Mouse (Mus musculus) liver, adult (tissue): ENCODE data around the gene AI481877.
"Not testable (repeated sequence)": the region's sequence is repeated elsewhere in the genome, so short reads cannot be mapped to it uniquely, and the experiment has no call there.

Experiments
- GATA4 ChIP-seq: IDR thresholded peaks from 2 replicates; pipeline ENCODE4 v1.6.1; 2014; ENCODE audit warnings: mild to moderate bottlenecking, low read length; ENCODE audit not compliant: insufficient replicate concordance

AI481877 gene

DNA sequence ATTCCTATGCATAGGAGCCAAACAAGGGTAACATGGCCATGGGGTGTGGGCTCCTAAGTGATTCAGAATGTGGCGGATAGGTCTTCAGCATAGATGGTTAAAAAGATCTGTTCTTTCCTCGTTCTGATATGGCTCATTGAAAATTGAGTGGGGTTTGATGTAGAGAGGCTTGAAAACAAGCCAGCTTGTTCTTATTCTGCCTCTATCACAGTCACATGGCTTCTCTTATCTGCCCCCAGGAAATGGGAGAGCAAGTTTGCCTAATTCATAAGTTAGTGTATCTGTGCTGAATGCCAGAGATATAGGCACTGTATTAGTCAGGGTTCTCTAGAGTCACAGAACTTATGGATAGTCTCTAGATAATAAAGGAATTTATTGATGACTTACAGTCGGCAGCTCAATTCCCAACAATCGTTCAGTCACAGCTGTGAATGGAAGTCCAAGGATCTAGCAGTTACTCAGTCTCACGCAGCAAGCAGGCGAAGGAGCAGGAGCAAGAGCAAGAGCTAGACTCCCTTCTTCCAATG, at the start of gene AI481877:
Gene AI481877, minus strand, starts transcription at position 477 of the 527 bp plus-strand sequence.
- TF ChIP-seq GATA4, result not testable (repeated sequence)

DNA sequence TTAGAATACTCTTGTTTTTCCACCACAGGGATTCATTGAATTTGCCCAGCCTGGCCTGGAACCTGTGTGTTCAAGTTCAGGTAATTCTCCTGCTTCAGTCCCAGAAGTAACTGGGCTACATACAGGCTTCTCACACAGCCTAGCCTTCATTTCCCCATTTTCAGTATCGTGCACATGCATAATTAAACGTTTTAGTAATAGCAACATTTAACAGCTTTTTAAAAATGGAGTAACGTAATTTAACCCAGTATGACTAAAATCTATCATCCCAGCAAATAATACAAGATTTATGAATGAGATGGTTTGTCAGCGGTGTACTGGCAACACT, 49.7 kb upstream of the AI481877 start:
- TF ChIP-seq GATA4, result no peak

DNA sequence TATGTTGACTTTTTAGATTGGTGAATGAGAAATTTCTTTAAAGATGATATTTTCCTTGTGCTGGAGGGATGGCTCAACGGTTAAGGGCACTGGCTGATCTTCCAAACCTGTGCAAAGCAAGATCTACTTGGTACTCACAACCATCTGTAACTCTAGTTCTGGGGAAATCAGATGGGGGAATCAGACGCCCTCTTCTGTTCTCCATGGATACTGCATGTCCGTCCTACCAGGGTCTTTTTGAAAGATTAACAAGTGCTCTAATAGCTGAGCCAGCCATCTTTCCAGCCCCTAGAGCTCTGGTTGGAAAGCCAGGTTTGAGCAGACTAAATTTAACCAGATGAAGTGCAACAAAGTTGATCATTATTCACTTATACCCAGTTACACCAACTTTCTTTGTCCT, 48.5 kb upstream of the AI481877 start:
- TF ChIP-seq GATA4, result no peak

DNA sequence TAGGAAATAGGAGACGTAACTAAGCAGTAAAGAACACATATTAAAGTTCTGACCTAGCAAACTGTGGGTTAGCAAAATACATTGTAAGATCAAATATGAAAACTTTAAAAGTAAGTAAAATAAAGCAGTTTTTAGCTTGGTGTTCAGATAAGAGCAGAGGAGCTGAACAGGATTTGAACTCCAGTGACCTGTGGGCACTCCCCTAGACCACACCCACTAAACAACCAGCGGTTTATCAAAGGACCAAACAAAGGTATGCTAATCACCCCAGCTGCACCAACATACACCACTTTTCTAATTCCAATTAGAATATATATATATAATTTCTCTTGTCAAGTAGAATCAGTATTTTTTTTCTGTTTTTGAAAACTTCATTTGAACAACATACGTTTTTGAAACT, 46.9 kb upstream of the AI481877 start:
- no peak for TF ChIP-seq GATA4

DNA sequence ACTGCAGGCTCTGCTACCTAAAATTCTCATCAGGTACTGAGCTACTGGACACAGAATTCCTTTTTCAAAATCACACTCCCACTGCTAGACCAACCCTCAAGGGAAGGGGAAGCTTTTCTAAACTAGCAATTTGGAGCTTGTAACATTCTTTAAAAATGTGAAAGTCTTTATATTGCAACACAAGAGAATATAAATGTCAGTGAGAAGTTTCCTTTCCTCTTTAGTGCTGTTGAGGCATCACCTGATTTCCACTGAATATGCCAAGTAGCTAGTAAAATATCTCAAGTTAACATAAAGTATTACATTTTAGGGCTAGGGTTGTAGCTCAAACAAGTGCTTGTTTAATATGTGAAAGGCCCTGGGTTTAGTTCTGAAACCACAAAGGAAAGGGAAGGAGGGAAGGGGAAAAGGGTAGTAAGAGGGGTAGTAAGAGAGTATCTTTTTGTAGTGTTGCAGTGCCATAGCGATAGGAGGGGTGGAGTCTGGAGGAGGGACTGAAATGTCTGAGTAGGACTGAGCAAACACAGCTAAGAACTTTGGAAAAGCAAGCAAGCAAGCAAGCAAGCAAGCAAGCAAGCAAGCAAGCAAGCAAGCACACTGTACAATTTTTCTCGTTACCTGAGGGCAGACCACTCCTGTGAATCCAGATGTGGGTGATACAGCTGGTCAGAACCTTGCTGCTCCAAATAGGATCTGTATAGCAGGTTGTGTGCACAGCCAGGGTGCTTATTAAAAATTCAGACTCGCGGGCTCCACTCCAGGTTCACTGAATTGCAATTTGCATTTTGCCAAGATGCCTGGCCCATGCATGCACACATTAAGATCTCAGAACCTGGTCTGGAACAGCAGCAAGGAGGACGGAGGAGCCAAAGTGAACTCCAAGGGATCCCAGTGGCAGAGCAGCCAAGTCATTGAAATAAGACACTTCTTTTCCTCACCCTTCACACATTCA, 42.8 kb upstream of the AI481877 start:
- no peak for TF ChIP-seq GATA4

DNA sequence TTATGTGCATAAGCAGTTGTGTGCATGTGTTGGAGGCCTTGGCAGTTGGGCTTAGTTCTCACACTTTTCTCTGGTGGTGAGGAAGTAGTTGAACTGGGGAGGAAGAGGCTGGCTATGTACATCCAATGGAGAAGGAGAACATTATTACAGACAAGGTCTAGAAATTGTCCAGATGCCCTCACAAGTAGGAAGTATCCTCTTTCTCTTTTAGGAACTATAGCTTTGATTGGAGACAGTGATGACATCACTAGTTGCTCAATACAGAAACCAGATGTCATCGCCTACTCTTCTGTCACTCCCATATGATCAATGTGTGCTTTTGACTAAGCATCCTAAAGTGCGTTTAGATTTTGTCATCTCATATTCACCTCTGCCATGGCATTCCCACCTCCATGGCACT, 38.8 kb upstream of the AI481877 start:
- no peak for TF ChIP-seq GATA4

DNA sequence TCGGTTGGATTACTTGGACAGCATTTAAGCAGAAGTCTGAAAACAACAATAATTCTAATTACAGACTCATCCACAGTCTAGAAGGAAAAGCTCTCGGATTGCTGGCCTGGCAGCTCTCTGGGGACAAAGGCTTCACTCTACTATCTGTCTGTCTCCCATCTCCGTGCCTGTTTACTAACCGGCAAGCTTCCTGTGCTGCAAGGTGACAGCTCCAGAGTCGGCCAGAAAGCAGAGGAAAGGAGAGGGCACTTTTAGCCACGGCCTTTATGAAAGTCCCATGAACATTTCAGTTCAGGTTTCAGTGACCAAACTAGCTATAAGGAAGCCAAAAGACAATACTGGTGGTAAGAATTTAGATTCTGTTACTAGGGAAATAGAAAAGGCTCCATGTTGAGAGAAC, 37.1 kb upstream of the AI481877 start:
- TF ChIP-seq GATA4, result no peak

DNA sequence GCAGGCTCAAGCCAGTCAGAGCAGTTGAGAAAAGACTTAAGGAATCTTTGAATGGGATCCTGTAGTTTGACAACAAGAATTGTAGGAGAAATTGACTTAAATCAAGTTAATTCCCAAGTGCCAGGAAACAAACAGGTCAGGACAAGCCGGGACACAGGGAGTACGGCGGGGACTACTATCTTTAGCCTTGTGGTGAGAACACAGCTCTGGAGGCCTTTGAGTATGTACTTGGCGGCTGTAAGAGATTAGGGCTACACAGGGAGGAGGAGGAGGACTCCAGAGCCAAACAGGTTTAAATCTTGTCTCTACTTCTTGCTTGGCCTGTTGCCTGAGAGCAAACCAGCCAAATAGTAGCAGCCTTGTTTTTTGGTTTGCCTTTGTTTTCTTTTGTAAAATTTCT, 36.2 kb upstream of the AI481877 start:
- TF ChIP-seq GATA4, result no peak

DNA sequence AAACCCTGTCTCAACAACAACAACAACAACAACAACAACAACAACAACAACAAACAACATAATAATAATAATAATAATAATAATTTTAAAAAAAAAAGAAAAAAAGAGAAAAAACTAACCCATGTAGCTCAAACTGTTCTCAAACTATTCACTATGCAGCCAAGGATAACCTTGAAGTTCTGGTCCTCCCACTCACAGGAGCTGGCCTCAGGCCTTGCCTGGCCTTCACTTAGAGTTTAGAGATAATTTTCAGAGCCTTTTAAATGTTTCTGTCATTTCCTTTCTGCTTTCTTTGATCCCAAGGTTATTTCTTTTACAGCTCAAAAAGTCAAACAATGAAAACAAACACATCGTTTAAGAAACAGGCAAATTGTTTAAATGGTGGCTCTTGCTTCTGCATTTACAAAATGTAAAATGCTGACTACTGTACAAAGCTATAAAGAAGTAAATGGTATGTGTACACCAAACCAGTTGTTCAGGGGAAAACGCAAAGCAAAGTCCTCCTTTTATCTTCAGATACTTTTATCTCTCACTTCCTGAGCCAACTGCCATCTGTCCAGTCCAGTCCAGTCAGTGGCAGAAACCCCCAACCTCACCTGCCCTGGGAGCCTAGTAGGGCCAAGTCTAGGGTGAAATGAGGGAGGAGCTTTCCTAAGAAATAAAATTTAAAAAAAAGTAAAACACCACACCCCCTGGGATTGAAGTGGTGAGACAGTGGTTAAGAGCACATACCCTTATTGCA, 34.6 kb upstream of the AI481877 start:
- no peak for TF ChIP-seq GATA4

DNA sequence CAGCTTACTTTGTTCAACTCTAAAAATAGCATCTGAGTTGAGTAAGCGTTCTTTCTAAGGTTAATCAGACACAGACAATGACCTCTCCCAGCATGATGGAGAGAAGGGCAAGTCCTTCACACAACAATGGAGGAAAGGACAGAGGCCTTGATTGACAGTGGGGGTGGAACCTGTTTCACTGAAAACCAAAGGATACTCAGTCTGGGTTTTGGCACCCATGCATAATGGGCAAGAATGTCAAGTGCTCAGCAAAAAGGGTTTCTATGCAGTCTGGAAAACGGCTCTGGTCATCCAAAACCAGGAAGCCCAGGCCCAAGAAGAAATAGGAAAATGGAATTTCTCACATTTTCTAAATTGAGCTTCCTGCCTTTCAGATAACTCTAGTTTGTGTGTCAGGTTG, 33.8 kb upstream of the AI481877 start:
- TF ChIP-seq GATA4, result no peak

DNA sequence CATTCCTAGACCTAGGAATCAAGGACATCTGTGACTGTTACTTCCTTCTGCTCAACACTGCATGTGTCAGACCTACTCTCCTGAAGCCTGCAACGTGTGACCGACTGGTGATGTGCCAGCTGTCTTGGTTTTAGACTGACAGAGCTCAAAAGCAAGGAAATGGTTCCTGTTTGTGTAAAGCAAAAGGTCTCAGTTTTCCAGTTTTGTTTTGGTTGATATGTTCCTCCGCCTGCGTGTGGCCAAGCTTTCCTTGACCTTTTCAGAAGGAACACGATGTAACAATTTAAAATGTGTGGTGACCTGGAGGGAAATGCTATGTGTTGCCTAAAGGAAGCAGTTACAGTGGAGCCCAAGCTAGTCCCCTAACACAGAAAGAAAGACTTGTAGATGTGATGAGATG, 31.2 kb upstream of the AI481877 start:
- TF ChIP-seq GATA4, result no peak

DNA sequence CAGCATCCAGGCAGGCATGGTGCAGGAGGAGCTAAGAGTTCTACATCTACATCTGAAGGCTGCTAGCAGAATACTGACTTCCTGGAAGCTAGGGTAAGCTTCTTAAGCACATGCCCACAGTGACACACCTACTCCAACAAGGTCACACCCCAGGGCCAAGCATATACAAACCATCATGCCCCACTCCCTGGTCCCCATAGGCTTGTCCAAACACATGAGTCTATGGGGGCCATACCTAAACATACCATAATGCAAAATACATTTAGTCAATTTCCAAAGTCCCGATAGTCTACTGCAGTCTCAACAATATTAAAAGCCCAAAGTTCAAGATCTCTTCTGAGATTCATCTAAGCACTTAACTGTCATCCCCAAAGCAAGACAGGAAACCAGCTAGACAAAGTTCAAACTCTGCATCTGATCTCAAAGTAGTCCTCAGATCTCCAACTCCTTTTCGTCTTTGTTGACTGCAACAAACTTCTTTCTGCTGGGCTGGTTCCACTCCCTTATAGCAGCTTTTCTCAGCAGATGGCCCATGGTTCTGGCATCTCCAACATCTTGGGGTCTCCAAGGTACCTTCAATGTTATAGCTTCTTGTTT, 28.6 kb upstream of the AI481877 start:
- no peak for TF ChIP-seq GATA4

DNA sequence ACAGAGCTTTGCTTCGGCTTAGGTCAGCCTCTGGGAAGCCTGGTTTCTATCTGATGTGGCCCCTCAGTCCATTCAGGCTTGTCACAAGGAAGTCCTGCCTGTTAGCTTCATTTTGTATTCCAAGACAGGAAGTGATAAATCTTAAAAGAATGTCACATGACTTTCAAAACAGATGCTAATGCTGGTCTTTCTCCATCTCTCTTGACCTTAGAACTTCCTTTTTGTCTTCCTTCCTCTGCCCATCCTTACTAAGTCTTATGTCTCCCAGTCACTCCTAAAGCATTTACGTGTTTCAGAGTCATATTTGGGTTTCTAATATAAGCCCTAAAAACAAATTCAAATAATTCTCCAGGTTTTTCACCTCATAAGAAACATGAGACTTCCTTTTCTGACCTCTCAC, 25.3 kb upstream of the AI481877 start:
- TF ChIP-seq GATA4, result no peak

DNA sequence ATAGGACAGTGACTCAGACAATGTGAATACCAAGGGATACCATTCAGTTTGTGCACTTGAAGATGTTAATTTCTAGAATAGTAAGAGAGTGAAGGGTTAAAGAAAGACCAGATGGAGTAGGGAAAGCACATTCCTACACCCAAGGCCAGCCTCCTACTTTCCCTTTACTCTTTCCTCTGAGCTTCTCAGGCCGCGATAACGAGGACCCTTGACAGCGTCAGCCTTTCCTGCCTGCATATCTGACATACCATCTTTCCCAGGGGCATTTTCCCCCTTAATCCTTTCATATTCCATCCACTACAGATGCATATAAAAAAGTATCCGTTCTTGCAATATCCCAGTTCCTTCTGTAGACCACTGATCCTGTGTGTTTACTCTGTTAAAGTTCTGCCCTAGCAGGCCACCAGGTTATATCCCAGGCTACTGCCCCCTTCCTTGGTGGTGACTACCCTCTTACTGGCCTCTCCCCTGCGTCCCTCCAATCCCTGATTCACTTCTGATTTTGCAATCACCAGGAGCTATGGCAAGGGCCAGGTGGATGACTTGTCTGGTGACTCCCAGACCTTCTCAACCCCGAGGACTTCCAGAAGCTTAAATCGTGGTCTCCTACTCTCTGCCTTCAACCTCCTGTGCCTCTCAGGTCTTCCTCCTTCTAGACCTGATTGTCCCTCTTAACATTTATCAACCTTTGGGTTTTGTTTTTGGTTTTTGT, 22.3 kb upstream of the AI481877 start:
- no peak for TF ChIP-seq GATA4

DNA sequence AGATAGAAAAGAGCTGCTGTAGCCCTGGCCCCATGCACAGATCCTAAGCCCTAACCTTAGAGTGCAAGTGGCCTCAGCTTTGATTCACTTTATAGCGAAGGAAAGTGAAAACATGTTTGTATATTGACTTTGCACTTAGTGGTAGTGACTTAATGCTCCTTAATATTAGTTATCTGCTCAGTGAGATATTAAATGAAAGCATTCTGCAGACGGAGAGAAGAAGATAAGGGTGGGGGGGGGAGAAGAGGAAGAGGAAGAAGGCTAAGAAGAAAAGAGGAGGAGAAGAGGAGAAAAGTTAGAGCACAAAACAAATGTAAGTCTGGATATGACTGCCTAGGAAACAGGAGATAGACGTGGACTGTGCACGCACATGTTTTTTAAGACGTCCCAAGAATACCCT, 21.5 kb upstream of the AI481877 start:
- TF ChIP-seq GATA4, result no peak

DNA sequence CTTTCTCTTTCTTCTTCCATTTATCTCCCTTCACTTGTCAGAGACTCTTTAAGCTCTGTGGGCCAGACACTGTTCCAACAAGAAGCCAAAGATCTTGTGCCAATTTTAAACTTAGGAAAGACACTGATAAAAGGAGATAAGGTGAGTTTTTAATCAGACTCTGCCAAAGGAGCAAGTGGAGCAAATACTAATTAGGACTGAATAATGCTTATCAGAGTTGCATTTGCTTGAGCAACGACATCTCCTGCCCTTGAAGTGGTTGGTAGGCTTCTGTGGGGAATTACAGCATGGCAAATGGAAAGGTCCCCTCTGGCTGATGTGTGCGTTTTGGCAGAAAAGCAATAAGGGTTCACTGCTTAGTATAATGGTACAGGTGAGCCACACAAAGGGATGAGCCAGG, 18.9 kb upstream of the AI481877 start:
- TF ChIP-seq GATA4, result no peak
